Mouse (Mus musculus) testis, adult 2 months (tissue): ENCODE results near the gene Gm9964.

Source experiments
- CTCF ChIP-seq: fragments of 200-500 bp; IDR thresholded peaks from 2 replicates; pipeline ENCODE4 v1.5.1; 2012; ENCODE audit warnings: low read depth, mild to moderate bottlenecking, inconsistent platforms, low read length, moderate library complexity; ENCODE audit not compliant: control insufficient read depth, insufficient read depth, insufficient replicate concordance
- POLR2A ChIP-seq: fragments of 200-500 bp; IDR thresholded peaks from 2 replicates; pipeline ENCODE4 v1.6.1; 2012; ENCODE audit warnings: low read depth, mild to moderate bottlenecking, inconsistent platforms, low read length, moderate library complexity; ENCODE audit not compliant: control insufficient read depth

DNA sequence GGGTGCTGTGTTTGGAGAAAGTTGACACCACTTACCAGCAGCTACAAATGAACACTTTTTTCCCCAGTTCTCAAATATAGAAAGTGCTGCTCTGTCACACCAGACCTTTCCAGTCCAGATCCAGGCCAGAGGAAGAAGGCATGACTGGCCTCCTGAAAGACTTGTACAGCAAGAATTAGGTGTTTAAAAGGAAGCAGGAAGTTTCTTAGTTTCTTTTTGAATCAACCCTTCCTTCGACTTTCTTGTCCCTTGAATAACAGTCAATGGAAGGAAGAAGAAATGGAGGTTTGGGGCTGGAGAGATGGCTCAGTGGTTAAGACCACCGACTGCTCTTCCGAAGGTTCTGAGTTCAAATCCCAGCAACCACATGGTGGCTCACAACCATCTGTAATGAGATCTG, 3.7 kb downstream of the Gm9964 start:
- TF ChIP-seq POLR2A = no peak
- TF ChIP-seq CTCF = no peak
